Mouse (Mus musculus) cerebellum, postnatal 10 days (tissue): ENCODE results near the gene 2010111I01Rik.
A peak's percentile ranks its signal among the peaks of the same experiment; 100 is the strongest.

Experiments used
- DNase-seq, 2 experiments: peaks; one replicate each; pipeline ENCODE4 v3.0.0; 2021; ENCODE audit warnings: mixed read lengths in 2 of 2

The 2010111I01Rik gene

GRCm38 (mm10) chr13:63156264-63156663 lies 191.6 kb downstream of the 2010111I01Rik start:
- peak in 1 of 2 experiments; percentile 9 for DNase-seq

GRCm38 (mm10) chr13:63170282-63171073 lies 205.8 kb downstream of the 2010111I01Rik start:
- no peak for DNase-seq

- peak; percentile 44 to 51 for DNase-seq
Measured at GRCm38 (mm10) chr13:63171347-63172096, 206.8 kb downstream of the 2010111I01Rik start.

- no peak for DNase-seq
Measured at GRCm38 (mm10) chr13:63172097-63172445, 207.4 kb downstream of the 2010111I01Rik start.

- peak in 1 of 2 experiments; percentile 30 for DNase-seq
Measured at GRCm38 (mm10) chr13:63174252-63175020, 209.7 kb downstream of the 2010111I01Rik start.

GRCm38 (mm10) chr13:63176131-63176530 lies 211.4 kb downstream of the 2010111I01Rik start:
- no peak for DNase-seq

GRCm38 (mm10) chr13:63177232-63177631 lies 212.5 kb downstream of the 2010111I01Rik start:
- DNase-seq = peak; percentile 62 to 66

- no peak for DNase-seq
Measured at GRCm38 (mm10) chr13:63180641-63181235, 216.0 kb downstream of the 2010111I01Rik start.

GRCm38 (mm10) chr13:63184946-63185345 lies 220.3 kb downstream of the 2010111I01Rik start:
- DNase-seq = no peak

GRCm38 (mm10) chr13:63186217-63186616 lies 221.5 kb downstream of the 2010111I01Rik start:
- no peak for DNase-seq

GRCm38 (mm10) chr13:63186642-63187041 lies 221.9 kb downstream of the 2010111I01Rik start:
- DNase-seq = no peak

- no peak for DNase-seq
Measured at GRCm38 (mm10) chr13:63187145-63188143, 222.8 kb downstream of the 2010111I01Rik start.

- DNase-seq = peak; percentile 49
Measured at GRCm38 (mm10) chr13:63188306-63188705, 223.6 kb downstream of the 2010111I01Rik start.

GRCm38 (mm10) chr13:63188811-63189210 lies 224.1 kb downstream of the 2010111I01Rik start:
- no peak for DNase-seq

GRCm38 (mm10) chr13:63193423-63193822 lies 228.7 kb downstream of the 2010111I01Rik start:
- no peak for DNase-seq

GRCm38 (mm10) chr13:63198038-63198437 lies 233.3 kb downstream of the 2010111I01Rik start:
- no peak for DNase-seq

GRCm38 (mm10) chr13:63199588-63199987 lies 234.9 kb downstream of the 2010111I01Rik start:
- DNase-seq = peak; percentile 72 to 75

GRCm38 (mm10) chr13:63203502-63204278 lies 239.0 kb downstream of the 2010111I01Rik start:
- no peak for DNase-seq

- no peak for DNase-seq
Measured at GRCm38 (mm10) chr13:63205750-63206149, 241.1 kb downstream of the 2010111I01Rik start.

GRCm38 (mm10) chr13:63206396-63206795 lies 241.7 kb downstream of the 2010111I01Rik start:
- DNase-seq = no peak

GRCm38 (mm10) chr13:63216537-63216936 lies 251.8 kb downstream of the 2010111I01Rik start:
- no peak for DNase-seq
